Mouse (Mus musculus): Measurements from ENCODE around the gene Chm. TPM values are rescaled to one million over a fixed set of nuclear protein-coding genes. Genes with fewer than 3 reads are reported as not detected.
"Not testable (repeated sequence)": the region's sequence is repeated elsewhere in the genome, so short reads cannot be mapped to it uniquely, and the experiment has no call there.

Gene Chm
- polyA plus RNA-seq (2017; shearing (Covaris generic)), result 10 to 100 TPM; 18.9 to 25.0 TPM

DNA sequence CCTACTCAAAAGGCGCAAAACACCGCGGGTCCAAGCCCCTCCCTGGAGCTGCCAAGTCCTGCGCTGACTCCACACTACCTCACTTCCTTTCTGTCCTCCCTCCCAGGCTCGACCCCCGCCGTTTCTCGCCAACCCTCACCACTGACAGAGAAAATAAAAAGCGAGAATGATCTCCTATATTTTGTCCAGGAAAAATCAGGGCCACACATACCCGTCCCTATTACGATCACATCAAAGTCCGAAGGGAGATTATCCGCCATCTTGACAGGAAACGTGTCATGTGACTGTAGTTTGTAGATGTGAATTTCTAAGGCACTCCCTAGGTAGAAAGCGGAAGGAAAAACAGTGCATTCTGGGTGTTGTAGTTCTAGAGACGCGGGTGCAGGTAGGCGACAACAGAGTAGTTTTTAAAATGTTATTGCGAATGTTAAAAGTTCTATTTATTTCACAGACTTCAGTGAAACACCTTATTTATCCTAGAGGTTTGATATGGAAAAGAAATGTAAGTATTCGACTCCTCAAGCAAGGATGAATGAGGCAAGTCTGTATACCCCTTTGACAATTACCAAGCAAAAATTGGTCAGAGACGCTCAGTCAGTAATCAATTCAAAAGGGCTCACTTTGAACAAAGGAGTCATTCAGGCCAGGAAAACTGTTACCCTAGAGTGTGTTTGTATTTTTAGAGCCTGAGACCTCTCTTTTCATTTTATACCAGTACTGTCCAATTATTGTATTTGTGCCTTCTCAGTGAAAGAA, at the start of gene Chm:
Chm (minus strand) TSS at position 288 of the 756 bp plus-strand sequence.
- peak; percentile 95 for ATAC-seq

DNA sequence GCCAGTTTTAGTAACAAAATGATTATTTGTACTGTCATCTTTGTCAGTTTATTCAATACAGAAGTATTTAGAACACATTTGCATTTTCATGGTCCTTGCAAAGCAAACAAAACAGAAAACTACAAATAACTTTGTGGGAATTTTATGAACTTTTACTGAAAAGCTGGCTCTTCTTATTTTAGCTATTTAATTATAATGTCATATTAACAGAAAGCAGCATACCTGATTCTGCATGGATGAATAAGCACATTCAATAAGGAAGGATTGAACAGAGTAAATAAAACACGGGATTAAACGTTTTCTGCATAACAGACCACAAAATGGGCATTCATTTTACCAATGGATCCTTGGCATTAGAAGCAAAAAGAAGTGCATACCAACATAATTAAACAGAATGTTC, 8.6 kb upstream of the Chm start:
- no peak for ATAC-seq

DNA sequence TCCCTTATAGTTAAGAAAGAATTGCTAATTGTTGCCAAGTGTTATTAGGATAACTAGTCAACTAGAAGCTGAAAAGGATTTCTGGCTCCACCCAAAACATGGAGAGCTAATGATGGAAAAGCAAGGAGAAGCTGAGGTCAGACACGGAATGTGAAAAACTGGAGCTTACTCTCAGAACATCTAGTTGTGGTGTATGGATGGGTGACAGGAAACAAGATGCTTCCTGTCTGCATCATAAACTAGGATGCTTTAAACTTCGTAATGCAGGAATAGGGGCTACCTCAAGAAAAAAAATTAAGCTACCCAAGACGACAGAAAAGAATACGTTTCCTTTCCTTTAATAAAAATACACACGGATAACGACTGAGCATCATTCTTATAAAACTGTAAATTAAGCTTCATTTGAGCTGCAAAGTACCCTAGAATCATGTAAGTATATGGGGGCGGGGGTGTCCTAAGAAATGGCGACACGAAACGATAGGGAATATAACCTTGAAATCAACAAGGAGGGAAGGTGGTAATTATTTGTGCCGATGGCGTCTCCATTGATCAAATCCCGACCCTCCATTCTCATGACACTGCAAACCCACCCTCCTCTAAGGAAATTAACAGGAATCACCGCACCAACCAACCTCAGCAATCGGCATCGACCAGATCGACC, 618 bp downstream of the Chm start:
- peak; percentile 29 for ATAC-seq

DNA sequence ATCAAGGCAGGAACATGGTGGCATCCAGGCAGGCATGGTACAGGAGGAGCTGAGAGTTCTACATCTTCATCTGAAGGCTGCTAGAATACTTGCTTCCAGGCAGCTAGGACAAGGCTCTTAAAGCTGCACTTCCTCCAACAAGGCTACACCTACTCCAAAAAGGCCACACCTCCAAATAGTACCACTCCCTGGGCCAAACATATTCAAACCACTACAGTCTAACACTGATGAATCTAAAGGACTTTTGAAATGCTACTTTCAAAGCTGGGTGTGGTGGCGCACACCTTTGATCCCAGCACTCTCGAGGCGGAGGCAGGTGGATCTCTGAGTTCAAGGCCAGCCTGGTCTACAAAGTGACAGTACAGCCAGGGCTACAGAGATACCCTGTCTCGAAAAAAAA, 4.5 kb downstream of the Chm start:
- not testable (repeated sequence) for ATAC-seq

DNA sequence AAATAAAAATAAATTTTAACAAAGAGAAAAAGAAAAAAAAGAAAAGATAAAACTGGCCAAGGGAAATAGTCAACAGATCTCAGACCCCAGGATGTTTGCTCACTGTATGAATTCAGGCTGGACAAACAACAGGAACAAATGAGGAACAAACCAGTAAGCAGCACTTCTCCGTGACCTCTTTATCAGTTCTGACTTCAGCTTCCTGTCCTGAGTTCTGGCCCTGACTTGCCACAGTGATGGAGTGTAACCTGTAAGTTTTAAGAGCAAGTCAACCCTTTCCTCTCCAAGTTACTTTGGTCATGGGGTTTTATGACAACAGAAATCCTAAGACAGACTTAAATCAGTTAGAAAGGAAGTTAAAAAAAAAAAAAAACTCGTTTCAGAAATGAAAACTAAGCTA, 12.6 kb downstream of the Chm start:
- ATAC-seq, result no peak

DNA sequence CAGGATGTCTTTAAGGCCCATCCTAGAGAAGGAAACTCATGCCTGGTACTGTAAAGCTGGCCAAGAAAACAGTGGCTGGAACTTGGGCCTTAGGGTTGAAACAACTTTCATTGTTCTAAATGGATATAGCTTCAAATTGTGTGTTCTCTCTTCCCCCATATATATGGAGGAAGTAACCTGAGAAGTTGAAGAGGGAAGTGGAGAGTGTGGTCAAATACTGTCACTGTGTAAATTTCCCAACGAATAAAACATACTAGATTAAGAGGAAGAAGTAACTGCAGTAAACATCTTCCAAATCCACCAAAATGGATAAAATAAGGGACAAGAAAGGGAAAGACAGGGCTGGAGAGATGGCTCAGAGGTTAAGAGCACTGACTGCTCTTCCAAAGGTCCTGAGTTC, 13.0 kb downstream of the Chm start:
- no peak for ATAC-seq

DNA sequence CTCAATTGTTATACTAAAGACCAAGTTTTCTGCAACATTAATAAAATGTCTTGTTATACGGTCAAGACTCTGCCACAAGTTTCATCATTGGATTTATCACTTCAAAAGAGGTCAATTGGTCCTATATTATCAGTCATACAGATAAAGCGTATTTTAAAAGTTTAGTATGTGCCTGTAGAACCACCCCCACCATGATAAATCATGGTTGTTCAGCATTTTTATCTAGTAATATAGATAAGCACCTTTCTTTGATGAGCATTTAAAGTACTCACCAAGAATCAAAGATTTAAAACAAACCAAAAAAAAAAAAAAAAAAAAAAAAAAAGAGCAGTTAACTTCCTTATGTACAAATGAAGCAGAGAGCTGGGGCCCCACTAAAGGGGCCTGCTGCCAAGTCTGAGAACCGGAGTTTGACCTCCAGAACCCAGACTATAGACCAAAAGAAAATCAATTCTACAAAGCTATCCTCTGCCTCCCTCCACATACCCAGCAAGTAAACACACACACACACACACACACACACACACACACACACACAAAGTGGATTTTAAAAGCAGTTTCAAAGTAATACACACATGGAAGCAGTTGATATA, 25.0 kb downstream of the Chm start:
- no peak for ATAC-seq

DNA sequence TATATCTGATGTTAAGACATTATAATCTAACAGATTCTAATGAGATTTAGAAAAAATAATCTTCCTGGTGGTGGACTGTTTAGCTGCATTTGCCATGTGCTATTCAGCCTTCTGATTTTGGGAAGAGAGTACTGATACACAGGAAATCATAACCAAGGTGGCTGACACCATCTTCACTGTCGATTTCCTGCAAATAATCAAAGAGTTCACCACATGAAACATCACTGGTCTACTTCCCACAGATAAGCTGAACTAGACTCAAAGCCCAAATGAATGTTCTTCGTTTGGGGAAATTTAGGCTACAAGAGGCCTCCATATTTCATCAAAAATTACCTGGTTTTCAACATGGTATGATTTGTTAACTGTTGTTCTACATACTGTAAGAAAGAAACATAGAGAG, 101.1 kb downstream of the Chm start:
- ATAC-seq, result peak; percentile 45

DNA sequence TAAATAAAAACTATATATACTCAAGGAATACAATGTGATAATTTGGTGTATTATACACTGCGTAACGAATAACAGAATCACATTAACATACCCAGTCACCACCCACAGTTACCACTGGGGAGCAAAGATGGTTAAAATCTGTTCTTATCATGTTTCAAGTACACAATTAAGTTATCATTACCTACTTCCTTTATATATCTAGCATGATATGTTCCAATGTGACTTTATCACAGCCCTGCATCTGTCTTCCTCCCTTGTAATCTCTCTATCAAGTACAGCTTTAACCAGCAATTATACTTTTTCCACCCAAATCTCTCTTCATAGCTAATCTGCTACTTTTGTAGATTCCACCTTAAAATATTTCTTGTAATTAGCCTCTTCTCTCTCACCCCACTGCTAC, 109.3 kb downstream of the Chm start:
- no peak for ATAC-seq

DNA sequence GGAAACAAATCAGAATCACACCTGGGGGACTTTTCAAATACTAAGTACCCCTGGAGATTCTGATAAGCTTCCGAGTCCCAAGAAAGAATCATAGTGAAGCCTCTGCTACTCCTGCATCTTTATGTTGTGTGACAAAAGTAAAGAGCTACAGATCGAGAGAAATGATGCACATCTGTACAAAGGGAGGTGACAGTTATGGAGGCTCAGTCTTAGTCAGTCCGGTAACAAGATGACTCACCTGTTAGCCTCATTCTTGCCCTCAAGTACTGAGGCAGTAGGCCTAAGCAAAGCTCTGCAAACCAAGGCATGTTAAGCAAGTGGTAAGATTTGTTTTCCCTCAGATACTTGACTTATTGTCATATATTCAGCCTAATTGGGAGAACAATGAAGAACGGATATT, 110.5 kb downstream of the Chm start:
- ATAC-seq, result peak; percentile 88

DNA sequence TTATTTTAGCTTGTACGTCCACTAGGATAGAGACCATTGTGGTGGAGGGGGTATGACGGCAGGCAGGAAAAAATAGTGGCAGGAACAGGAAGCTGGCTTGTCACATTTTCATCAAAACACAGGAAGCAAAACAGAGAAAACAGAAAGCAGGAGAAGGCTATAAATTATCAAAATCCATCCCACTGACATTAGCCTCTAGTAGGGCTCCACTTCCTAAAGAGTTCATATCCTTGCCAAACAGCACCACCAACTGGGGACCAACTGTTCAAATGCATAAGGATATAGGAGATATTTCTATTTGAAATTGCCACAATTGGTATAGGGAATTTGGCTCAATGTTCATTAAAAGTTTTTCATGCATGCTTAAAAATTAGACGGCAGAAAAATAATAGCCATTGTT, 181.7 kb downstream of the Chm start:
- no peak for ATAC-seq

DNA sequence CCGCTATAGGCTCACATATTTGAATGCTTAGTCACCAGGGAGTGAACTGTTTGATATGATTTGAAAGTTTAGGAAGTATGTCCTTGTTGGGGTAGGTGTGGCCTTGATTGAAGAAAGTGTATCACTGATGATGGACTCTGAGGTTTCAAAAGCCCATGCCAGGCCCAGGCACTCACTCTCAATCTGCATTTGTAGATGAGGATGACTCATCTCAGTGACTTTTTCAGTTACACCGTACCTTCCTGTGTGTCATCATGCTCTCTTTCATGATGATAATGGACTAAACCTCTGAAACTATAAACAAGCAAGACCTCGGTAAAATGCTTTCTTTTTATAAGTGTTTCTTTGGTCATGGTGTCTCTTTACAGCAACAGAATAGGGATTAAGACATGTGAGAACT, 183.1 kb downstream of the Chm start:
- ATAC-seq, result peak; percentile 49

Other genes starting within 250 kb of the Chm start
- under 1 TPM; 0.11 to 0.20 TPM for gene Dach2, start 112.0 kb upstream of the Chm start, polyA plus RNA-seq (2017; shearing (Covaris generic))